Mouse (Mus musculus) embryo, embryonic 10.5 days (tissue): ENCODE results near the gene Tspan13.

Experiments
- DNase-seq: peaks from one replicate; pipeline ENCODE4 v3.0.0-alpha.2; 2015; ENCODE audit warnings: low spot score

The Tspan13 gene

DNA sequence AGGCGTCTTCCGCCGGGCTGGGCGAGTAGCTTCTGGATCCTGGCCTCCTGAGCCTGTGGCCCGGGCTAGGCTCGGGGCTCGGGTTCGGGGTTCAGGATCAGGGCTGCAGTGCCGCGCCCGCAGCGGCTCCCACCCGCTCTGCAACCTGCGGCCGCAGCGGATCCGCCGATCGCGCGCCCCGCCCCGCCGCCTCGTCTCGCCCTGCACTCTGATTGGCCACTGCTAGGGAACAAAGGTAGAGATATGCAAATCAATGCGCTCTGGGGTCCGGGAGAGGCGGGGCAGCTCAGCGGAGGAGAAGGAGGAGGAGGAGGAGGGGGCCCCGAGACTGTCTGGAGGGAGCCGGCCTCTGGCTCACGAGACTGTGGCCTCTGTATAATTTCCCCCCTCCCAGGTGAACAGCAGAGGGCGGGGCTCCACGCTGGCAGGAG, at the start of gene Tspan13:
Gene Tspan13, minus strand, starts transcription at position 153 of the 431 bp plus-strand sequence.
- peak; percentile 93 for DNase-seq

DNA sequence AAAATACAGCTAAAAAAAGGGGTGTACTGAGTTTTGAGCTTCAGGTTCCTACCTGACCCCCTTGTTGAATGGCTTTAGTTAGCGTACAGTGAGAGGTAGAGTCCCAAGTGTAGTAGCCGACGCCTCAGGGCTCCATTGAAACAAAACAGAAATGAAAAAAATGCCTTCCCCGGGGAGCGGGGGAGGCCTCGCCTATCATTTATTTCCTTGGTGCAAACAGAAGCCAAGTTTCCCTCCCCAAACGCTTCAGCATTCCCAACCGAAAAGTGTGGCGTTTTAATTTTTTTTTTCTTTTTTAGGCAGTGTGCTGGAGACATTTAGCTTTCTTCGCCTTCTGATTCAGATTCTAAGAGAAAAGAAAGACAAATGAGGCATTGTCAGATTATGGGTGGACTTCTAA, 49.7 kb upstream of the Tspan13 start:
- no peak for DNase-seq

DNA sequence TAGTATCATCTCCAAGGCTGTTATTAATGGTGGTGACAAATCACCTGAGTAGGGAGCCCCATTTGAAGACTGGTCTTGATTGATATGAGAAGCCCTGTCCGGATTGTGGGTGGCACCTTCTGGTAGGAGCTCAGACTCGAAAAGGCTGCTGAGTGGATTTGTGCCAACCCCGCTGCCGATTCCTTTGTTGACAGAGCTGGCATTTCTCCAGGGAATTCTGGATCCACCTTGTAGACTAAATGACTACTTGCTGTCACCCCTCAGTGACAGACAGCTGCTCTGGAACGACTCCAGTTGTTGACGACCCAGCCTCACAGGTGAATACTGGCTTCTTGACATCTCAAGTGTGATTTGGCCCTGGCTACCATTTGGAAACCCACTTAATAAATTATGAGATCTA, 46.9 kb upstream of the Tspan13 start:
- no peak for DNase-seq

DNA sequence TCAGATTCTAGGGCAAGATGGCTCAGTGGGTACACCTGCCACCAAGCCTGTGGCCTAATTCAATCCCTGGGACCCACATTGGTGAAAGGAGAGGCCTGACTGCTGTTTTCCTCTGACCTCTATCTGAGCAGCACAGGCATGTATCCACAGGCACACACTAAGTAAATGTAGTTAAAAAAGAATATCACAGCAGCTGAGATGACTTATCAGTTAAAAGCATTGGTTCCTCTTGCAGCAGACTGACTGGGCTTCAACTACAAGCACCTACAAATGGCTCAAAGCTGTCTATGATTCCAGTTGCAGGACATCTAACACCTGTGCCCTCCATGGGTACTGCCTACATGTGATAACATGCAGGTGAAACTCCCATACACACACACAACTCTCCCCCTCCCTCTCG, 46.5 kb upstream of the Tspan13 start:
- no peak for DNase-seq

DNA sequence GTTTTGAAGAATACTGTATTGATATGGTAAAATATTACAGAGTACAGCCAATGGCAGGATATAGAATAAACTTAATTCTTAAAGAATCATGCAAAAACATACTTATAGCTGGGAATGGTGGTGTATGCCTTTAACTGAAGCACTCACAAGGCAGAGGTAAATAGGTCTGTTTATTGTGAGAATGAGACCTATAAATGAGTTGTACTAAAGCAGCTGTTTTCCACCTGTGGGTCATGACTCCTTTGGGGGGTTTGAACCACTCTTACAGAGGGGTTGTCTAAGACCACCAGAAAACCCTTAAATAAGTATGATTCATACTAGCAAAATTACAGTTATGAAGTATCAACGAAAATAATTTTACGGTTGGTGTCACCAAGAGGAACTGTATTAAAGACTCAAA, 43.1 kb upstream of the Tspan13 start:
- DNase-seq: no peak

DNA sequence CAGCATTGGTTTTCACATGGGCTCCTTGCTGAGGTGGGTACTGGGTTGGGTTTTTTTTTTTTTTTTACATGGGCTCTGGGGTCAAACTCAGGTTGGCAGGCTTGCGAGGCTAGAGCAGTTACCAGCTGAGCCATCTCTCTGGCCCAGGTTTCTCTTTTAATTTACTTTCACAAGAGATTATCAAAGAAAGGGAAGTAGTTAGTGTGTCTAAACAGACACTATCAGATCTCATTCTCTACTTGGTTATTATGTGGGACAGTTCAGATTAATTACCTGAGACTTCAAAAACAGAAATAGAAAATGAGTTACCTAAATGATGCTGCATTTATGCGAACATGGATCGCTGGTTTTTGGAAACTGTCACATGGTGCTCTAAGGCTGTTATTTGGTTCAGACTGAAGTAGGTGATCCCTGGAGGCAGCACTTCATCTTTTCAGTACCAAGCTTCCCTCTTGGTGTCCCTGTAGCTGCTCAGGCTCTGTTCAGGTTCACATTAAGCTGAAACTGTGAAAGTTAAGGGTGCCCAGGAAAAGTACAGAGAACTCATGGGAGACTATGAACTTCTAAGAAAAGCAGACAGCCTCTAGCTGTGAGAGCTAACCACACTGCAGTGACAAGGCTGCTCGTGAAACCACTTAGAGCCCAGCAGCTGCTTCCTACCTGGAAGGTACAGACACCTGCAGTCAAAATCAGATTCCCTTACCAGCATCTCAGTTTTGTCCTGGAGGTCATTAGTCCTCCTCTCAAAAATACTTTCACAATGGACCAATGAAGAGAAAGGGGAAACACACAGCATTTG, 36.0 kb upstream of the Tspan13 start:
- no peak for DNase-seq

DNA sequence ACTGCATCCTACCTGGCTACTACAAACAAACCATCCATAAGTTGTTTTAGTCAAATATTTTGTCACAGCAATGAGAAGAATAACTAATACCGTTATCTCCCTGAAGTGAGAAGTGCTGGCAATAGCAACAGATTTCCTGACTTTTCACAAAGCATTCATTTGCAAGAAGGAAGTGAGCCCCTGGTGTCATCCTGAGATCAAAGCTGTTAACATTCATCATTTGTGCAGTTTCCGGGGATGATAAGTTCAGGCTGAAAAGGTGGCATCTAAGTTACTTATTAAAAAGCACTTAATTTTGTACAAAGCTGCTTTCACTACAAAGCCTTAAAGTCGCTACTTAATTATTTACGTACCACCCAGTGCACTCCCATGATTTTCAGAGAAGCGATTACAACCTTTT, 30.6 kb upstream of the Tspan13 start:
- peak; percentile 3 for DNase-seq

DNA sequence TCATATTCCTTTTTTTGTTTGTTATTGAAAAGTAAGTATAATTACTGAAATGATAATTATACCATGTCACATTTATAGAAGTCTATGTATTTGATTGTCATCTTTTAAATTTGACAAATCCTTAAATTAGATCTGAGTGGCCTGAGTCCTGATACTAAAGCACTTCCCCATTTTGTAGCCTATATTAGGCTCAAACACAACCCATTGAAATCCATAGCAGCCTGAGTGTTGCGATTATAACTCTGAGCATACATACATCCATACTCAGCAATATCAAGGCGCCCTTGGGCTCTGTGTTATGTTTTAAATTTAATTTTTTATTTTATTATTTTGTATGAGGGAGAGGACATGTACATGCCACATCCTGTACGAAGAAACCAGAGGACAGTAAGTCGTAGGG, 27.9 kb upstream of the Tspan13 start:
- DNase-seq: no peak

DNA sequence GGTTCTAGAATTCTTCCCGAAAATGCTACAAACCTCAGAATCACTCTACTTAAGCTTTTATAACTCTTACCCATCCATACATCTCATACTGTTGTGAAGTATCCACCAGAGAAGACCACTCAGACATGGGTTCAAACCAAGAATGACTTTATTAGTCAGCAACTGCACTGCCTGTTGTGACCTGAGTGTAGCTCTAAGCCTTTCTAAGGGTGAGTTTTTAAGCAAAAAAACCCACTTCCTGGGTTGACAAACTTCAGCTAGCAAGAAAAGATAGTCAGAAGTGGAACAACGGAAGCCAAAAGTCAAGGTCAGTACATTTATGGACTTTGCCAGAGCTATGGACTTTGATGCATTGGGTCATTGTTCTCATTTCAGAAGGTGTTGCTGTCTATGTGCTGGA, 25.2 kb upstream of the Tspan13 start:
- no peak for DNase-seq

DNA sequence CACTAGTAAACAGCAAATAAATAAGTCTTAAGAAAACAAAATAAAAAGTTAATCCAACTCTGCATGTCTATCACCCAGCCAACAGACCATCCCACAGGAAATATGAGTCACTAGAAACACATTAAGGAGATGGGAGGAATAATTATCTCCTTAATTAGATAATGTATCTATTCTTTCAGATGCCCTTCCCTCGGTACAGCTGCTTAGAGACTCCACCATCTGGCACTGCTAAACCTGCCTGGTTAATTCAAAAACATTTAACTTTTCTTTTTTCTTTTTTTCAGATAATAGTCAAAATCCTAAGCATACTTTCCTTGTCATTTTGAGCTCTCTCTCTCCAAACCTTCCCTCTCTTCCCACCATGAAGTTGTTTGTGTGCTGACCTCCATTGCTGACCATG, 23.6 kb upstream of the Tspan13 start:
- no peak for DNase-seq

DNA sequence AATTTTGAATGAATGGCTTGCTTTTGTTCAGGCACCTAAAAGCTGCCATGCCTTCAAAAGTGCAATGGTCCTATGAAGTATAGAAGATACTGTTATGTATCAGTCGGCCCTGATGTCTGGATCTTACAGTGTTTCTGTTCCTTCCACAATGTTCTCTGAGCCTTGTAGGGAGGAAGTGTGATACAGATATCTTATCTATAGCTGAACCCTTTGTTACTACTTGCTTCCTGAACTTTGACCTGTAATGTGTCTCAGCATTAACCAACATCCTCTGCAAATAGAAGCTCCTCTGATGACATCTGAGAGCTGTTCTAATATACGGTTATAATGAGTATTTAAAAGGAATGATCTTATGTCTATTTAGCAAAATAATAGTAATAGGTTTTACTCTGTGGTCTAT, 15.4 kb upstream of the Tspan13 start:
- DNase-seq: no peak

DNA sequence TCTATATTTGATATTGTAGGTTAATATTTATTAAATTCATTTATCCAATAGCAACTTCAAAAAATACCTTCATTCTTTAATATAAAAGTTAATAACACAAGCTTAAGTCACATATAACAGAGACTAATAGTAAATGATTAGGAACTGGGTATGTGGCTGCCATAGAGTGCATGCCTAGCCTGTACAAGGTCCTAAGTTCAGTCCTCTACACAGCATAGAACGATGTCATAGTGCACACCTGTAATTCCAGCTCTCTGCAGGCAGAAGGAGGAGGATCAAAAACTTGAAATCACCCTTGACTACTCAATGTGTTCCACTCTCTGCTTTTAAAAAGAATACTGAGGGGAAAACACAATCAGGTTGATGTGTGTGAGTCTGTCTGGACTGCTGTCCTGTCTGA, 8.0 kb upstream of the Tspan13 start:
- DNase-seq: no peak

DNA sequence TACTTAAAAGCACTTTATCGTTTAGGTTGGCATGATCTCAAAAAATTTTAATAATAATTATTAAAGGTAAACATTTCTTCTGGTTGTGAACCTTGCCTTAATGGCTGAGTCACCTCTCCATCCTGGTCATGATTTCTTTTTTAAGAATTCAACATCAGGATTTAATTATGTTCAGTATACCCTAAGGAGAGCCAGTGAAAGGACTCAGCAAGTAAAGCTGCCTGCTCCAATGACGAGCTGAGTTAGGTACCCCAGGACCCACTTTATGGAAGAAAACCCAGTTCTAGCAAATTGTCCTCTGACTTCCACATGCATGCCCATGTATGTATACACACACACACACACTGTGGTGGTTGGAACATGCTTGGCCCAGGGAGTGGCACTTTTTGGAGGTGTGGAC, 5.3 kb upstream of the Tspan13 start:
- no peak for DNase-seq

DNA sequence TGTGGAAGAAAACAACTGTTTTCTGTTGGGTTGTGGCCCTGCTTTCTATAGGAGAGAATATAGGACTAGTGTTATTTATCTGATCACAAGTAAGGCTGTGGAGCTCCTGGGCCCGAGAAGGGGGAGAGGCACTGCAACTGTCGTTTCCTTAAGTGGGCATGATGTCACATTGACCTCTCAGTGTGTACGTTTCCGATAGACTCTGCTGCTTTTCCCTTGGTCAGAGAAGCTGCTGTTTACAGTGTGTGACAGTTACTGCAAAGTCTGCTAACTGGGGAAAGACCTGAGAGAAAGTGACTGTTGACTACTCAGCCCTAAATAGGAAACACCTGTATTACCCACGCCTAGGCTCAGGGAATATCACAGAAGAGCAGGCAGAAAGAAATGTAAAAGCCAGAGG, 3.9 kb upstream of the Tspan13 start:
- DNase-seq: peak; percentile 5

DNA sequence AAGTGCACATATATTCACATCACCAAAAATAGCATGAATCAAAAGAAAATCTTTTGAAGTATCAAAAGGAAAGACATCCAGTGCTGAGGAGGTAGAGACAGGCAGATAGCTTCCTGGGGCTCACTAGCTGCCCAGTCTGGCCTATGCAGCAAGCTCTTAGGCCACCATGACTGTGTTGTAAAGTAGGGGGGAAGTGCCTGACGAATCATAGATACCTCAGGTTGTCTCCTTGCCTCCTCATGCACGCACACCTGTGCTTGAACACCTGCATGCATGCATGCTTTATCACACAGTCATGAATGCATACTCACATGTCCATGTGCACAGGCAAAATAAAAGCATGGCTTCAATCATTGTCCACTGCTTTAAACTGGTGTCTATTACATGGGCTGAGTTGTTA, 2.4 kb upstream of the Tspan13 start:
- DNase-seq: no peak

DNA sequence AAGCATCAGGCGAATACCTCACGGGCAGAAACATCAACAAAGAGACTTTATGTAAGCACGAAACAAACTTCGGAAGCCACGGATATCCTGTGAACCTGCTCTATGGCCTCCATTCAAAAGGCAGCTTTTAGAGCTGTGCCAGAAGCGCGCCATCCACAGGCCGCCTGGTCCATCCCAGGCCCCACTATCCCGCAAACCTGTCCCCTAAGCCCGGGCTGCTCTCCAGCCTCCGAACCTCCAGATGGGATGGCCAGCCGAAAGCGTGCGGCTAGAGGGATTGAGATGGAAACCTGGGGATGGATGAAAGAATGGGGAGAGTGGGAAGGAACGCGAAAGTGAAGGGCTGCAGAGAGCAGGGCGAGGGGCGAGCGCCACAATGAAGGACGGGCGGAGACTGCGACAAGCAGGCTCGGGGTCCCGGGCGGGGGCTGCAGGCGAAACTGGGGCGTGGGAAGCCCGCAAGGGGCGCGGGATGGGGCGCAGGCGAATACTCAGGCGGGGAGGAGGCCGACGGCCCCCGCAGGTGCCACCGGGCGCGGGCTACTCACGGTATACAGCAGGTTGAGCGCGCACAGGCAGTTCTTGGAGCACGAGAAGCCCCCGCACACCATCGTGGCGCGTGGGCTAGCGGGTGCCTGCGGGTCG, 475 bp downstream of the Tspan13 start:
- peak; percentile 73 for DNase-seq

DNA sequence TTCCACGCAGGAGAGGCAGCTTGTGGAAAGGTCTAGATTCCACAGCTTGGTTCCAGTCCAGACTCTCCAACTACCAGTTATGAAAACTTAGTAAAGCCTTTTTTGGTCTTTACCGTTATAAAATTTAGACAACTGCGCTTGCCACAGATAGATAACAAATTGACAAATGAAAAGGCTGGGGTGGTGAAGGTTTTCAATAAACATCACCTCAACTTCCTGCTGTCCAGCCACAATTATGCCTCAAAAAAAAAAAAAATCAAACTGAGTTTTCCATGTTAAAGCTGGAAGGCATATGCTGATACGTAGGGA, 1.1 kb downstream of the Tspan13 start:
- DNase-seq: no peak

DNA sequence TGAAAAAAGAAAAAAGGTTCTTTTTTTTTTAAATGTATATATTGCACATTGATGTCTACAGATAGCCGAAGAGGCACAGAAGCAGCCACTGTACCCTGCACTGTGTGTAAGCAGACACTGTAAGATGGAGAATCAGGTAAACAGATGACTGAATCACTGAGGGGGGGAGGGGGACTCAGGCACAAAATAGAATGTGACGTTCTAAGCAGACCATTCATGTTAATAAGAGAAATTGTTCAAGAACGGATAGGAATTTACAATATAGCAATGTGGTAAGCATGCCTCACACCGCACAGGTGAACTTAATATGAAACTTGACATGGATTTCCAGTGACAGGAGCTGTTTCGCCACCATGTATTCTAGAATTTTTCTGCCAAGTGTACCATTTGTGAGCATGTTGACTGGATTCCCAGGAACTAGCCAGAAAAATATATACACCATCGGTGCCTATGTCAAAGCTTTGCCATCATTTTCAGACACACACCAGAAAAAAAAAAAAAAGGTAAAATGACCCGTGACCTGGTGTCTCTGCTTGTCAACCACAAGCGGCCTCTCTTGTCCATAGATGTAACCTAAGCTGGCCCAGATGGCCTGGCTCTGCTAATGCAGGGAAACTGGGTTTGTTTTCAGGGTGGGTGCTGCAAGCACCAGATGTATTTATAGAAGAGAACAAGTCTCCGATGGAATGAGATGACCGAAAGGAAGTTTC, 1.6 kb downstream of the Tspan13 start:
- peak; percentile 52 for DNase-seq

DNA sequence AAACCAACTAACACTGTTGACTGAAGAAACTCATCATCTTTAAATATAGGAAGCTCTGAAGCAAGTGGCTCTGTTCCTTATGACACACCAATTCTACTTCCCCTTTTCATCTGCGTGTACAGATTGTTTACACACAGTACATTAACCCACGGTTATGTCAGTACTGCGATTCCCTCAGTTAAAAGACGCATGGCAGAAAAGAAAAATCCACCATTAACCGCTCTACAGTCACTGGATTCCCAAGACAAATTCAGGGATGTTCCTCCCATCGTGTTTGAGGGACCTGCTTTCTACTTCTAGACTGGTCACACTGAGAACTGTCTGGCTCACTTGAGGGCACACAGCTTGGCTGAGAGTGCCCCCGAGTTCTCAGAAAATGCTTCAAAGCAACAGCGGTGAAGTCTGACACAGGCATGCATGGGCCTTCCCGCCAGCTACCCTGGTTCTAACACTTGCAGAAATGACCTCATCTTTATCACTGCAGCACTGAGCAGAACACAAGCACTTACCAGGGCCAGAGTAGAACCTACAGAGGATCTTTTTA, 2.7 kb downstream of the Tspan13 start:
- no peak for DNase-seq

DNA sequence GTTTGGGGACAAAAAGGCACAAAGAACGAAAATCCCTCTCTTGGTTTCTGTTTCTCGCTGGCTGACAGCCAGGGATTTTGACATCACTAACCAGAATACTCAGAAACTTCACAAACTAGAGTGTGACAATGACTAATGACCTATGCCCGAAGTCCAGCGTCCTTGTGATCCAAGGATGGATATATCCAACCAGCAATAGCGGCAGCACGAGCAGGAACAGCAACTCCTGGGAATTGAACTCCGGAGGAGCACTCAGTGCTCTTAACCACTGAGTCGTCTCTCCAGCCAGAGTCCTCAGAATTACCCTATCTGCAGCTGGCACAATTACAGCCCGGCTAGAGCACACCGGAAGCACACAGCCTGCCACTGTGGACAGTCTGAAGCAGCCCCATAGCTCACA, 5.5 kb downstream of the Tspan13 start:
- DNase-seq: no peak

DNA sequence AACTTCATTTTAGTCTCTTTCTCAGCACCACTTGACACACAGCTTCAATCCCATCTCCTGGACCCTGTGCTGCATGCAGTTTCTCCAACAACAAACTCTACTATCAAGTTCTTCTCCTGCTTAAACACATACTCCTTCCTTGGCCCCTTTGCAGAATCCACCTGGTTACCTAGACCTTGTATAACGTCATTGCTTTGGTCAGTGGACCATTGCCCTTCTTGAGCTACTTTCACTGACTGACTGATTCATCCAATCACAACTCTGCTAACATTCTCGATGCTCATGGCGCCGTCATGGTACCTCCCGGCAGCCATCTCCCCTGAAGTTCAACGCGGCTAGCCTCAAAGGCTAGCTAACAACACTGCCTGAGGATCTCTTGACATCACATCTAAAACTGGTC, 6.2 kb downstream of the Tspan13 start:
- DNase-seq: no peak

DNA sequence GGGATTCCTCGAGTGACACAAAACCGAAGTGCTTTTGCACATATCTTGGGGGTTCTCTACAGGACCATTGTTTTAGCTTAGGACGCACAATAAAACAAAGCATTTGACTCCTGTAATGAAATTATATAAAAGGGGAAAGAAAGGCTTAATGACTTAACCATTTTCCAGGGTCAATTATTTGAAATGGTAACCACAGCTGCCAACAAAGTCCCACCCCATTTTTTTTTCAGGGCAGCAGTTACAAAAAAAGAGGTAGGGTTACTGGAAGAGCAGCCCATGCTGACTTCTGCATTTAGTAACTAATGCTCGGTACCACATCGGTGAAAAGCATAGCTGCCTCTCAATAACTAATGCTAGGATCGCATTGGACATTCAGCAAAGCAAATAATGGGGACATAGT, 6.8 kb downstream of the Tspan13 start:
- no peak for DNase-seq

DNA sequence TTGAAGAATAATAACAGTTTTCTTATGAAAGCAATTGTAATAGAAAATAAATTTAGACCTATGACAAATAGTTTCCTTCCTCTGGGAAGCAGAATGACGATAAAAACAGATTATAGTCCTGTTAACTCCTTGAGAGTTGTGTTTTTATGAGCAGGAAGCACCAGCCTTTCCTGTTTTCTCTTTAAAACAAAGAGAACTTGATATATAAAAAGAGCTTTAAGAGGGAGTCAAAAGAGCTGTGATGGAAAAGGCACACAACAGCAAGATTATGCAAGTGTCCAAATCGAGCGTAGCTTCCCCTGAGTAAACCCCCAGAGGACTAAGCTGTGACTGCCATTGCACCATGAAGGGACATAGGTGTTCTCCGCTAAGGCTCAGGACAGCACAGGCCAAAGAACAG, 9.9 kb downstream of the Tspan13 start:
- DNase-seq: no peak
